Mouse (Mus musculus): ENCODE results near the gene Hebp2.

- TF ChIP-seq CTCF (IDR thresholded peaks at IDR 0.05; ENCODE audit: low read depth) (no peak), EP300 (IDR thresholded peaks at IDR 0.05; ENCODE audit: low read depth) (no peak)
These were observed 37.3 kb downstream of the Hebp2 start for GRCm38 (mm10) chr10:18508586-18508985.
